Mouse (Mus musculus): ENCODE measurements around the gene Mtmr12. TPM values are rescaled to one million over a fixed set of nuclear protein-coding genes. Genes with fewer than 3 reads are reported as not detected.

Gene Mtmr12
- polyA plus RNA-seq, 2 experiments = 16.6 to 20.7 TPM

GRCm38 (mm10) chr15:12217849-12218248 is 13.0 kb downstream of the Mtmr12 start:
- H3K9ac ChIP-seq (ENCODE audit: low read depth, low read length, severe bottlenecking) = no peak overlapping the region
- H3K4me2 ChIP-seq (replicated peaks; ENCODE audit: low read depth, low read length, severe bottlenecking) = no peak overlapping the region
- no peaks in the 10 kb centered on the region for H3K9me3 ChIP-seq (ENCODE audit: control insufficient read depth, low read length)
- peaks cover 7% of the 10 kb centered on the region; the same call in 1 of the 2 replicates for H3K4me1 ChIP-seq (ENCODE audit: control insufficient read depth, insufficient read depth, low read length)
- H3K36me3 ChIP-seq (ENCODE audit: control insufficient read depth, insufficient read depth, low read length) = no peaks in the 10 kb centered on the region
- DNase-seq (ENCODE audit: low spot score) (no peak), ATAC-seq (ENCODE audit: low FRiP score, low read depth) (no peak)
- no peak for TF ChIP-seq POLR2A (IDR thresholded peaks at IDR 0.05; ENCODE audit: borderline replicate concordance, extremely low read depth, insufficient read depth, insufficient read length)
- no peak overlapping the region for H3K4me3 ChIP-seq (replicated peaks; ENCODE audit: low read length)
- H3K27ac ChIP-seq (replicated peaks; ENCODE audit: low read depth, low read length) = no peak overlapping the region
- 85% methylated on average over 5 of the region's 5 CpGs for WGBS
- no peaks in the 10 kb centered on the region for H3K27me3 ChIP-seq (ENCODE audit: control insufficient read depth, insufficient read depth, low read length)

- TF ChIP-seq POLR2A (IDR thresholded peaks at IDR 0.05; ENCODE audit: borderline replicate concordance, extremely low read depth, insufficient read depth, insufficient read length) = no peak
- H3K4me3 ChIP-seq (replicated peaks; ENCODE audit: low read length) = no peak overlapping the region
- no peak overlapping the region for H3K27ac ChIP-seq (replicated peaks; ENCODE audit: low read depth, low read length)
- ATAC-seq (ENCODE audit: low FRiP score, low read depth) (no peak), DNase-seq (ENCODE audit: low spot score) (no peak)
- H3K9ac ChIP-seq (ENCODE audit: low read depth, low read length, severe bottlenecking) = no peak overlapping the region
- WGBS = 78% methylated on average over 11 of the region's 11 CpGs
- no peaks in the 10 kb centered on the region for H3K9me3 ChIP-seq (ENCODE audit: control insufficient read depth, low read length)
- H3K36me3 ChIP-seq (ENCODE audit: control insufficient read depth, insufficient read depth, low read length) = no peaks in the 10 kb centered on the region
- peaks cover 7% of the 10 kb centered on the region; the same call in 1 of the 2 replicates for H3K4me1 ChIP-seq (ENCODE audit: control insufficient read depth, insufficient read depth, low read length)
- no peaks in the 10 kb centered on the region for H3K27me3 ChIP-seq (ENCODE audit: control insufficient read depth, insufficient read depth, low read length)
- H3K4me2 ChIP-seq (replicated peaks; ENCODE audit: low read depth, low read length, severe bottlenecking) = no peak overlapping the region
Observed at GRCm38 (mm10) chr15:12218583-12219382, 14.0 kb downstream of the Mtmr12 start.

- peaks cover 7% of the 10 kb centered on the region; the same call in 1 of the 2 replicates for H3K4me1 ChIP-seq (ENCODE audit: control insufficient read depth, insufficient read depth, low read length)
- whole genome bisulfite sequencing = 89% methylated on average over 13 of the region's 13 CpGs
- no peak for TF ChIP-seq POLR2A (IDR thresholded peaks at IDR 0.05; ENCODE audit: borderline replicate concordance, extremely low read depth, insufficient read depth, insufficient read length)
Observed at GRCm38 (mm10) chr15:12221131-12221530, 16.3 kb downstream of the Mtmr12 start.

GRCm38 (mm10) chr15:12222564-12223302 is 17.9 kb downstream of the Mtmr12 start:
- no peaks in the 10 kb centered on the region for H3K27me3 ChIP-seq (ENCODE audit: control insufficient read depth, insufficient read depth, low read length)
- no peaks in the 10 kb centered on the region for H3K9me3 ChIP-seq (ENCODE audit: control insufficient read depth, low read length)
- no peak overlapping the region for H3K27ac ChIP-seq (replicated peaks; ENCODE audit: low read depth, low read length)
- no peak overlapping the region for H3K9ac ChIP-seq (ENCODE audit: low read depth, low read length, severe bottlenecking)
- peaks cover 7% of the 10 kb centered on the region; the same call in 1 of the 2 replicates for H3K4me1 ChIP-seq (ENCODE audit: control insufficient read depth, insufficient read depth, low read length)
- no peak for TF ChIP-seq POLR2A (IDR thresholded peaks at IDR 0.05; ENCODE audit: borderline replicate concordance, extremely low read depth, insufficient read depth, insufficient read length)
- DNase-seq (ENCODE audit: low spot score) (no peak), ATAC-seq (ENCODE audit: low FRiP score, low read depth) (no peak)
- no peaks in the 10 kb centered on the region for H3K36me3 ChIP-seq (ENCODE audit: control insufficient read depth, insufficient read depth, low read length)
- no peak overlapping the region for H3K4me3 ChIP-seq (replicated peaks; ENCODE audit: low read length)
- H3K4me2 ChIP-seq (replicated peaks; ENCODE audit: low read depth, low read length, severe bottlenecking) = no peak overlapping the region
- 43% methylated on average over 8 of the region's 8 CpGs for WGBS

More at GRCm38 (mm10) chr15:12221131-12221530, 16.3 kb downstream of the Mtmr12 start:
- Histone ChIP-seq H3K36me3 (ENCODE audit: control insufficient read depth, insufficient read depth, low read length) (no peaks in the 10 kb centered on the region), H3K9me3 (ENCODE audit: control insufficient read depth, low read length) (no peaks in the 10 kb centered on the region), H3K27me3 (ENCODE audit: control insufficient read depth, insufficient read depth, low read length) (no peaks in the 10 kb centered on the region), H3K4me3 (replicated peaks; ENCODE audit: low read length) (no peak overlapping the region), H3K4me2 (replicated peaks; ENCODE audit: low read depth, low read length, severe bottlenecking) (no peak overlapping the region), H3K27ac (replicated peaks; ENCODE audit: low read depth, low read length) (no peak overlapping the region), H3K9ac (ENCODE audit: low read depth, low read length, severe bottlenecking) (no peak overlapping the region)
- no peak for ATAC-seq (ENCODE audit: low FRiP score, low read depth)
- DNase-seq (ENCODE audit: low spot score) = no peak

- H3K4me2 ChIP-seq (replicated peaks; ENCODE audit: low read depth, low read length, severe bottlenecking) = no peak overlapping the region
- no peaks in the 10 kb centered on the region for H3K9me3 ChIP-seq (ENCODE audit: control insufficient read depth, low read length)
- H3K27me3 ChIP-seq (ENCODE audit: control insufficient read depth, insufficient read depth, low read length) = no peaks in the 10 kb centered on the region
- H3K9ac ChIP-seq (ENCODE audit: low read depth, low read length, severe bottlenecking) = no peak overlapping the region
- no peak overlapping the region for H3K27ac ChIP-seq (replicated peaks; ENCODE audit: low read depth, low read length)
- TF ChIP-seq POLR2A (IDR thresholded peaks at IDR 0.05; ENCODE audit: borderline replicate concordance, extremely low read depth, insufficient read depth, insufficient read length) = no peak
- peaks cover 7% of the 10 kb centered on the region; the same call in 1 of the 2 replicates for H3K4me1 ChIP-seq (ENCODE audit: control insufficient read depth, insufficient read depth, low read length)
- 88% methylated on average over 6 of the region's 6 CpGs for WGBS
- H3K4me3 ChIP-seq (replicated peaks; ENCODE audit: low read length) = no peak overlapping the region
- DNase-seq (ENCODE audit: low spot score) (no peak), ATAC-seq (ENCODE audit: low FRiP score, low read depth) (no peak)
- H3K36me3 ChIP-seq (ENCODE audit: control insufficient read depth, insufficient read depth, low read length) = no peaks in the 10 kb centered on the region
Observed at GRCm38 (mm10) chr15:12223393-12223792, 18.6 kb downstream of the Mtmr12 start.
